Mouse (Mus musculus) cerebellum, adult 9-10 months (tissue): ENCODE data around the gene Tmco5.

Experiments
- DNase-seq: peaks from one replicate; pipeline ENCODE4 v3.0.0; 2022

Tmco5 gene

GRCm38 (mm10) chr2:116878391-116878790 is at the start of gene Tmco5:
Tmco5 (plus strand) TSS chr2:116878691.
- DNase-seq: no peak

DNA sequence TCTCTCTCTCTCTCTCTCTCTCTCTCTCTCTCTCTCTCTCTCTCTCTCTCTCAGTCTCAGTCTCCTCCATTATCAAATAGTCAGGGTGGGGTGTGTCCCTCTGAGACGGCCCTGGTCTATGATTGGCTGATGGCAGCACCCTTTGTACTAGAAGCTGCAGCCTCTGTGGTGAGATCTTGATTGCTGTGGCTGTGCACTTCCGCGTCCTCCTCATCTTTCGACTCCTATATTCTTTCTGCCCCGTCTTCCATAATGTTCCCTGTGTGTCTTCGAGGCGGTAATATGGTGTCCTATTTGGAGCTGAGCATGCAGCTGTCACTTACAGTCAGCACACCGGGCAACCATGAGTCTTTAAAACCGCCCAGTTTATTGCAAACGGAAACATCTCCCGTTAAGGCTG is 46.6 kb upstream of the Tmco5 start:
- DNase-seq: no peak

DNA sequence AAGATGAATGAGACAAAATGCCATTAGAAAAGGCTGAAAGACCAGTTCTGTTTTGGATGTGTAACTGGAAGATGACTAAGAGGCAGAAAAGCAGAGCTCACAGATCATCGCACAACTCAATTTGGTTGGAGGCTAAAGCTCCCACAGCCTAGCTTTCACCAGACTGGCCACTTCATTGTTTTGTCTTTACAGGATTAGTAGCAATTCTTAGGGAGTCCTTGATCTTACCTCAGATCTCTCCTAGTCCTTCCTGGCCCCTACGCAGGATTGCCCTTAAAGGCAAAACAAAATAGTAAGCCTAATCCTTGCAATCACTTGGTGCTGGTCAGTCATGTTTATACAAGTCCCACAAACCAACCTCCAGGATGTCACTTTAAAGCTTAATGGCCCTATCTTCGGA is 40.7 kb upstream of the Tmco5 start:
- no peak for DNase-seq

- peak; percentile 18 for DNase-seq
Measured at GRCm38 (mm10) chr2:116838538-116839197, 39.8 kb upstream of the Tmco5 start.

DNA sequence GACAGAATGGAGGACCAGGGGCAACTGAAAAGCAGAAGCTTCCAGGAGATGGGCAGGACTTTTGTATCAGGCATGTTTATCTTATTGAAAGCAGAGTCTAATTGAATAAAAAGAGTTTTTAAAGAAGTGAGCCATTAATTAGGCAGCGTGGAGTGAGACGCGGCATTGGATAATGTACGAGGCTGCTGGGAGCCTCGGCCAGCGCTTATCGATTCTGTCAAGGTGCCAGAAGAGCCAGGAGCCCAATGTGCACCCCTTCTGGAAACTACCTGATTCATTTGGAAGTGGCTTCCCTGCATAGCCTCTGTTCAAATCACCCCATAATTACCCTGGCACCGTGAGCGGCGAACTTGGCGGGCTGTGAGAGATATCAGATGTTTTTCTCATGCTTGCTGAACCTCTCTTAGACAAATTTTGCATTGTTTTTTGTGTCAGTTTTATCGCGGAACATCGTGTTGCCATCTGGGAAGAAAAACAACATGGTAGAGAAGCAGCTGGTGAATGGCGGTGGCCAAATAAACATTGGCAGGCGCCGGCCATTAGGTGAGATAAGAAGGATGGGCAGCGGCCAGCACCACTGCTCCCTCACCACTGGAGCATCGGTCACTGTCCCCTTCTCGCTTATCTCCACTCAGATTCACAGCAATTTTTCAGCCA is 28.4 kb upstream of the Tmco5 start:
- no peak for DNase-seq

- no peak for DNase-seq
Measured at GRCm38 (mm10) chr2:116851356-116851755, 27.1 kb upstream of the Tmco5 start.

DNA sequence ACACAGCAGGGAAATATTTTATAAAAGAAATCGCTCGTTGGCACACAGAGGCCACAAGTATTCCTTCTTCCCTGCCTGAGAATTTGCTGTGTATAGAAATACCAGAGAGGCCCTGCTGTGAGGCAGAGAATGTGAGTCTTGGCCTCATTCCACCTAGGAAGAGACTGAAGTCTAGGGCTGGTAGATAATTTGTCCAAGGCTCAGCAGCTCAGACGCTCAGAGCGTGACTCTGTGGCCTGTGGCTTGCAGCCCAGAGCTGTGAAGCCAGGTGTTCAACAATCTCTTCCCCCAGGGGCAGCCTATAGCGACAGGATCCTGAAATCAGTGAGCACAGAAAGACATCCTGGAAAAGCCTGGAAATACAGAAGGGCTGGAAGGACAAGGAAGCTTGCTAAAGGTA is 26.2 kb upstream of the Tmco5 start:
- DNase-seq: no peak

- DNase-seq: no peak
Measured at GRCm38 (mm10) chr2:116858703-116859102, 19.8 kb upstream of the Tmco5 start.

GRCm38 (mm10) chr2:116876955-116877615 is 1.4 kb upstream of the Tmco5 start:
- DNase-seq: no peak

- DNase-seq: no peak
Measured at GRCm38 (mm10) chr2:116879730-116880129, 1.2 kb downstream of the Tmco5 start.

- no peak for DNase-seq
Measured at GRCm38 (mm10) chr2:116893316-116893987, 15.0 kb downstream of the Tmco5 start.

GRCm38 (mm10) chr2:116893988-116894363 is 15.5 kb downstream of the Tmco5 start:
- peak; percentile 64 for DNase-seq

GRCm38 (mm10) chr2:116899615-116900272 is 21.3 kb downstream of the Tmco5 start:
- peak; percentile 99 for DNase-seq

- no peak for DNase-seq
Measured at GRCm38 (mm10) chr2:116900273-116900843, 21.9 kb downstream of the Tmco5 start.

- peak; percentile 65 for DNase-seq
Measured at GRCm38 (mm10) chr2:116908268-116908667, 29.8 kb downstream of the Tmco5 start.

GRCm38 (mm10) chr2:116912334-116913070 is 34.0 kb downstream of the Tmco5 start:
- no peak for DNase-seq

GRCm38 (mm10) chr2:116913677-116914405 is 35.4 kb downstream of the Tmco5 start:
- no peak for DNase-seq

GRCm38 (mm10) chr2:116914636-116915035 is 36.1 kb downstream of the Tmco5 start:
- no peak for DNase-seq

DNA sequence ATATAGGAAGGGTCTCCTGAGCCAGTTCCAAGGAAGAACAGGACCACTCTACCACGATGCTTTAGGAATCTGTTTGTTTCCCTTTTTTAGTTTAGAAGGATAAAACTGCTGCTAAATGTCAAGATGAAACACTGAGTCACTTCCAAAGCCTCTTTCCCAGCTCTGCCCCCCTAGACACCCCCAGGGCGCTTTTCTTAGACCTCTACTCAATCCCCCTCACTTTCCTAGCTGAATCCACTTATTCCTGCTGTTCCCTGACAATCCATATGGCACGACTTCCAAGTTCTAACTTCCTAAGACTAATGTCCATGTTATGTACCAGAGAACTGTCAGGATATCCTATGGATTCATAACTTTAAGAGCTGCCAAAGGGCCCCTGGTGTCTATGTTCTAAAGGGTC is 40.1 kb downstream of the Tmco5 start:
- no peak for DNase-seq

DNA sequence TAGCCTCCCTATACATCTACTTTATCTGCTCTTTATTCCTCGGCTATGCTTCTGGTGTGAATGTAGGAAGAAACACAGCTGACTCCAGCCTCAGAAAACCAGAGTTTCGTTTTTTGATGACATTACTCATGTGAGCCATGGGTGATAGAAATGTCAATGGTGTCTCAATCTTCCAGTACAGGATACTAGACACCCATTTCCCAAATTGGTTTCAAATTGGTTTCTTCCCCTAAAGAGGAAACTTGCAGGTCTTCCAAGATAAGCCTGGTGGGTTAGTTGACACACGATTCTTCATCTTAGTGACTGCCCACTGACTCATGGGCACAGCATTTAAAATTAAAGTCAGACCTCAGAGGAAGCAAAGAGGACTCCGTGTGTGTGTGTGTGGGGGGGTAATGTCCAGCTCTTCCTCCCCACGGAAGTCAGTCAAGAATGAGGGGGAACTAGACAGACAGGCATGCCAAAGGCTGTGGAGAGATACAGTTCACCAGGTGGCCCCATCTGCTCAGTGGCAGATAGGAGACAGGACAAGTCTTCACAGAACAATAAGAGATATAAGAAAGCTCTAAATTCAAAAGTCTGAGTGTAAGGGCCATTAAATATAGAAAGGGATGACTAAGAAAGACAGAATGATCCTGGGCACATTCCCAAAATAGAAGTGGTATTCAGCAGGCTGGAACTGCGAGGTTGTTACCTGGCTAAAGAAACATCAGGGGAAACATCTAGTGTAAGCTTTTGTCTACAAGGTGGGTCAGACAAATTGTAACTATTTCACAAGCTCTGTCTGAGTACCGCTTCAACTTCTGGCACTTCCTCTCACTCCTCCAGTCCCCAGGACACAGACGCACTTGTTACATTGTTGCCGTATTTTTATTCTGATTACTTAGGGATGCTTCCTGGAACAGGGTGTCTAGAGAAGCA is 44.3 kb downstream of the Tmco5 start:
- no peak for DNase-seq
